Mouse (Mus musculus) layer of hippocampus, adult 11-12 months (tissue): ENCODE results near the gene Ppp1r10.
A peak's percentile ranks its signal among the peaks of the same experiment; 100 is the strongest.
"Not testable (repeated sequence)": the region's sequence is repeated elsewhere in the genome, so short reads cannot be mapped to it uniquely, and the experiment has no call there.

Source experiments
- DNase-seq: peaks from one replicate; pipeline ENCODE4 v3.0.0; 2022; ENCODE audit warnings: low spot score

Gene Ppp1r10

GRCm38 (mm10) chr17:35930627-35931026 is 14.4 kb downstream of the Ppp1r10 start:
- DNase-seq, result no peak

- no peak for DNase-seq
Observed at GRCm38 (mm10) chr17:35932608-35933007, 16.4 kb downstream of the Ppp1r10 start.

GRCm38 (mm10) chr17:35935763-35936162 is 19.5 kb downstream of the Ppp1r10 start:
- not testable (repeated sequence) for DNase-seq

GRCm38 (mm10) chr17:35937700-35938348 is 21.6 kb downstream of the Ppp1r10 start:
- DNase-seq, result no peak

GRCm38 (mm10) chr17:35939108-35939507 is 22.9 kb downstream of the Ppp1r10 start:
- DNase-seq, result no peak

GRCm38 (mm10) chr17:35939941-35940340 is 23.7 kb downstream of the Ppp1r10 start:
- DNase-seq, result no peak

GRCm38 (mm10) chr17:35950946-35951345 is 34.7 kb downstream of the Ppp1r10 start:
- not testable (repeated sequence) for DNase-seq

GRCm38 (mm10) chr17:35952559-35952958 is 36.3 kb downstream of the Ppp1r10 start:
- not testable (repeated sequence) for DNase-seq

- DNase-seq, result no peak
Observed at GRCm38 (mm10) chr17:35954665-35955064, 38.4 kb downstream of the Ppp1r10 start.

GRCm38 (mm10) chr17:35958533-35959223 is 42.4 kb downstream of the Ppp1r10 start:
- no peak for DNase-seq

GRCm38 (mm10) chr17:35963279-35963678 is 47.0 kb downstream of the Ppp1r10 start:
- no peak for DNase-seq

GRCm38 (mm10) chr17:35967621-35968020 is 51.4 kb downstream of the Ppp1r10 start:
- DNase-seq, result no peak

- DNase-seq, result peak; percentile 99
Observed at GRCm38 (mm10) chr17:35969418-35970389, 53.5 kb downstream of the Ppp1r10 start, which contains the start of gene Abcf1. Gene Abcf1, minus strand, starts transcription at chr17:35969761.

- DNase-seq, result no peak
Observed at GRCm38 (mm10) chr17:35972131-35972530, 55.9 kb downstream of the Ppp1r10 start.

GRCm38 (mm10) chr17:35978811-35979400 is 62.7 kb downstream of the Ppp1r10 start:
- peak; percentile 91 for DNase-seq

GRCm38 (mm10) chr17:35979401-35980362 is 63.4 kb downstream of the Ppp1r10 start, which contains the start of the genes Gnl1 and Prr3:
Gene Gnl1, plus strand, starts transcription at chr17:35979851.
Gene Prr3, minus strand, starts transcription at chr17:35980236.
- DNase-seq, result peak; percentile 94

GRCm38 (mm10) chr17:35980363-35980754 is 64.1 kb downstream of the Ppp1r10 start:
- DNase-seq, result peak; percentile 53

GRCm38 (mm10) chr17:35981776-35982175 is 65.5 kb downstream of the Ppp1r10 start:
- no peak for DNase-seq
